Mouse (Mus musculus): Measurements from ENCODE around the gene Txndc15. TPM values are rescaled to one million over a fixed set of nuclear protein-coding genes. Genes with fewer than 3 reads are reported as not detected.

Txndc15 gene
- total and polyA plus RNA-seq, 3 experiments, result 11.6 to 36.8 (median 14.0) TPM

GRCm38 (mm10) chr13:55704301-55704700 lies 10.1 kb upstream of the Txndc15 start:
- Histone ChIP-seq H3K4me3 (ENCODE audit: low read depth, low read length) (no peak overlapping the region), H3K27me3 (ENCODE audit: insufficient read depth, low read length) (no peaks in the 10 kb centered on the region), H3K4me1 (ENCODE audit: insufficient read depth, low read depth, low read length) (peaks cover 13% of the 10 kb centered on the region), H3K9me3 (replicated peaks) (0 out of 2 replicates have a peak, but pooled peaks cover 2% of the 10 kb centered on the region), H3K36me3 (replicated peaks) (peaks cover 70% of the 10 kb centered on the region)
- TF ChIP-seq CTCF (IDR thresholded peaks at IDR 0.05; ENCODE audit: low read depth, low read length) (no peak), GATA1 (IDR thresholded peaks at IDR 0.05; ENCODE audit: borderline replicate concordance, low read length) (no peak), POLR2AphosphoS5 (IDR thresholded peaks at IDR 0.05; ENCODE audit: insufficient replicate concordance, low read depth, low read length) (no peak), TAL1 (conservative IDR thresholded peaks at IDR 0.05; ENCODE audit: low read depth, low read length) (no peak)
- ATAC-seq (ENCODE audit: extremely low read depth, insufficient number of reproducible peaks, low FRiP score, poor library complexity, severe bottlenecking) (no peak), DNase-seq (ENCODE audit: low spot score) (no peak)

GRCm38 (mm10) chr13:55712846-55713245 lies 1.6 kb upstream of the Txndc15 start:
- TF ChIP-seq TAL1 (conservative IDR thresholded peaks at IDR 0.05; ENCODE audit: low read depth, low read length) (no peak), POLR2AphosphoS5 (IDR thresholded peaks at IDR 0.05; ENCODE audit: insufficient replicate concordance, low read depth, low read length) (no peak), GATA1 (IDR thresholded peaks at IDR 0.05; ENCODE audit: borderline replicate concordance, low read length) (no peak), GATA2 (IDR thresholded peaks at IDR 0.05; ENCODE audit: borderline replicate concordance, low read depth, low read length) (no peak), CTCF (IDR thresholded peaks at IDR 0.05; ENCODE audit: low read depth, low read length) (no peak)
- H3K27me3 ChIP-seq (ENCODE audit: insufficient read depth, low read length), result no peaks in the 10 kb centered on the region
- DNase-seq (ENCODE audit: low spot score) (no peak), ATAC-seq (ENCODE audit: extremely low read depth, insufficient number of reproducible peaks, low FRiP score, poor library complexity, severe bottlenecking) (no peak)
- H3K4me1 ChIP-seq (ENCODE audit: insufficient read depth, low read depth, low read length), result peaks cover 26% of the 10 kb centered on the region
- no peaks in the 10 kb centered on the region for H3K9me3 ChIP-seq (replicated peaks)
- no peak overlapping the region for H3K4me3 ChIP-seq (ENCODE audit: low read depth, low read length)
- H3K36me3 ChIP-seq (replicated peaks), result peaks cover 17% of the 10 kb centered on the region

GRCm38 (mm10) chr13:55715167-55715512 lies 690 bp downstream of the Txndc15 start:
- no peak for ATAC-seq (ENCODE audit: extremely low read depth, insufficient number of reproducible peaks, low FRiP score, poor library complexity, severe bottlenecking)
- peaks cover 24% of the 10 kb centered on the region for H3K4me1 ChIP-seq (ENCODE audit: insufficient read depth, low read depth, low read length)
- H3K27me3 ChIP-seq (ENCODE audit: insufficient read depth, low read length), result no peaks in the 10 kb centered on the region
- peak; percentile 10 for DNase-seq (ENCODE audit: low spot score)
- peaks cover 36% of the 10 kb centered on the region for H3K36me3 ChIP-seq (replicated peaks)
- peak overlapping the region; percentile 97 for H3K4me3 ChIP-seq (ENCODE audit: low read depth, low read length)
- TF ChIP-seq POLR2AphosphoS5 (IDR thresholded peaks at IDR 0.05; ENCODE audit: insufficient replicate concordance, low read depth, low read length) (no peak), TAL1 (conservative IDR thresholded peaks at IDR 0.05; ENCODE audit: low read depth, low read length) (no peak), GATA2 (IDR thresholded peaks at IDR 0.05; ENCODE audit: borderline replicate concordance, low read depth, low read length) (no peak), GATA1 (IDR thresholded peaks at IDR 0.05; ENCODE audit: borderline replicate concordance, low read length) (no peak), CTCF (IDR thresholded peaks at IDR 0.05; ENCODE audit: low read depth, low read length) (no peak)
- no peaks in the 10 kb centered on the region for H3K9me3 ChIP-seq (replicated peaks)

DNA sequence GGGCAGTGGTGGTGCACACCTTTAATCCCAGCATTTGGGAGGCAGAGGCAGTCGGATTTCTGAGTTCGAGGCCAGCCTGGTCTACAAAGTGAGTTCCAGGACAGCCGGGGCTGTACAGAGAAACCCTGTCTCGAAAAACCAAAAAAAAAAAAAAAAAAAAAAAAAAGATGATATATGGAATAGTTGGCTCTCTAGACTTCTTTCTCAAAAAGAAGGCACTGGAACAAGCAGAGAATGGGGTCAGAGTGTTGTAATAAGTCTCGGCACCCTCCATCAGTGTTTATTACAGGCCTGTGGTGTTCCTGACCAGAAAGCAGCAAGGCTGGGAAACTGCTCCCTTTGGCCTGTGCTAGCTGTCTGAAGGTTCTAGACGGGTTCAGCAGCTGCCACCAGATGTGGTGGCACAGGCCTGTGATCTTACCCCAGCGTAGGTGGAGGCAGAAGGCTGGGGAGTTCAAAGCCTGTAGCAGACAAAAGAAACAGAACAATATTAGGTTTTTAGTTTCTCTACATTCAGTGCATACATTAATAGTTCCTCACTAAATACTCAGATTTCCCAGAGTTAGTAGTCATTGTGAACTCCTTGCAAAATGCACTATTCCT lies 1.6 kb downstream of the Txndc15 start:
- no peak for ATAC-seq (ENCODE audit: extremely low read depth, insufficient number of reproducible peaks, low FRiP score, poor library complexity, severe bottlenecking)

DNA sequence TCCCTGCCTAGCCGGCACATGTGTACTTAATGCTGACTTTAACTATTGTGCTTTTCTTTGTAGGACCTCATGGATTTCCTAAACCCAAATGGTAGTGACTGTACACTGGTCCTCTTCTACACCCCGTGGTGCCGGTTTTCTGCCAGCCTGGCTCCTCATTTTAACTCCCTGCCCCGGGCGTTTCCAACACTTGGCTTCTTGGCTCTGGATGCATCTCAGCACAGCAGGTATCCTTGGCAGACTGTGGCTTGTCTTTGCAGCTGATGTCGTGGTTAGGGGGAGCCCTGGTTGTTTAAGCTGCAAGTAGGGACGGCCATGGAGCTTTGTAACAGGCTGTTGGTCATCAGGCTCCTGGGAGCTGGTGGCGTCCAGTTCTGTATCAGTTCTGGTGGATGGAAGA lies 7.1 kb downstream of the Txndc15 start:
- no peaks in the 10 kb centered on the region for H3K9me3 ChIP-seq (replicated peaks)
- peaks cover 6% of the 10 kb centered on the region for H3K4me1 ChIP-seq (ENCODE audit: insufficient read depth, low read depth, low read length)
- peaks cover 87% of the 10 kb centered on the region for H3K36me3 ChIP-seq (replicated peaks)
- DNase-seq (ENCODE audit: low spot score) (no peak), ATAC-seq (ENCODE audit: extremely low read depth, insufficient number of reproducible peaks, low FRiP score, poor library complexity, severe bottlenecking) (no peak)
- TF ChIP-seq GATA1 (IDR thresholded peaks at IDR 0.05; ENCODE audit: borderline replicate concordance, low read length) (no peak), POLR2AphosphoS5 (IDR thresholded peaks at IDR 0.05; ENCODE audit: insufficient replicate concordance, low read depth, low read length) (no peak), TAL1 (conservative IDR thresholded peaks at IDR 0.05; ENCODE audit: low read depth, low read length) (no peak), CTCF (IDR thresholded peaks at IDR 0.05; ENCODE audit: low read depth, low read length) (no peak), GATA2 (IDR thresholded peaks at IDR 0.05; ENCODE audit: borderline replicate concordance, low read depth, low read length) (no peak)
- no peaks in the 10 kb centered on the region for H3K27me3 ChIP-seq (ENCODE audit: insufficient read depth, low read length)
- H3K4me3 ChIP-seq (ENCODE audit: low read depth, low read length), result no peak overlapping the region

More for the DNA sequence above, 1.6 kb downstream of the Txndc15 start:
- Histone ChIP-seq H3K27me3 (ENCODE audit: insufficient read depth, low read length) (no peaks in the 10 kb centered on the region), H3K36me3 (replicated peaks) (peaks cover 43% of the 10 kb centered on the region), H3K4me1 (ENCODE audit: insufficient read depth, low read depth, low read length) (peaks cover 24% of the 10 kb centered on the region), H3K9me3 (replicated peaks) (no peaks in the 10 kb centered on the region), H3K4me3 (ENCODE audit: low read depth, low read length) (no peak overlapping the region; the same call in 1 of the 2 replicates)
- no peak for DNase-seq (ENCODE audit: low spot score)
- TF ChIP-seq GATA2 (IDR thresholded peaks at IDR 0.05; ENCODE audit: borderline replicate concordance, low read depth, low read length), result no peak

DNA sequence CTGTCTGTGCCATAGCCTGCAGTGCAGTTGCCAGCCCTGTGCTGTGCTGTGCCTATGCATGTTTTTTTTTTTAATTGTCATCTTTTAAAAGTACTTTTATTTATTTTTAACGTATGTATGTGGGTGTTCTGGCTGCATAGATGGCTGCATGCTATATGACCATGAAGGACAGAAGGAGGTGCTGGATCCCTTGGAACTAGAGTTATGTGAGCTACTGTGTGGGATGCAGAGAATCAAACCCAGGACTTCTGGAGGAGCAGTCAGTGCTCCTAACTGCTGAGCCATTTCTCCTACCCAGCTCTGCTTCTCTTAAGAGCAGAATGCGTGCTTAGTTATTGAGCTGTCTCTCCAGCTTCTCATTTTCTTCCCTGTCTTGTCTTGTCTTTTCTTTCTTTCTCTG lies 7.5 kb downstream of the Txndc15 start:
- H3K4me3 ChIP-seq (ENCODE audit: low read depth, low read length), result no peak overlapping the region
- TF ChIP-seq GATA1 (IDR thresholded peaks at IDR 0.05; ENCODE audit: borderline replicate concordance, low read length) (no peak), CTCF (IDR thresholded peaks at IDR 0.05; ENCODE audit: low read depth, low read length) (no peak), TAL1 (conservative IDR thresholded peaks at IDR 0.05; ENCODE audit: low read depth, low read length) (no peak), GATA2 (IDR thresholded peaks at IDR 0.05; ENCODE audit: borderline replicate concordance, low read depth, low read length) (no peak), POLR2AphosphoS5 (IDR thresholded peaks at IDR 0.05; ENCODE audit: insufficient replicate concordance, low read depth, low read length) (no peak)
- H3K36me3 ChIP-seq (replicated peaks), result peaks cover 83% of the 10 kb centered on the region
- no peaks in the 10 kb centered on the region for H3K27me3 ChIP-seq (ENCODE audit: insufficient read depth, low read length)
- peaks cover 6% of the 10 kb centered on the region for H3K4me1 ChIP-seq (ENCODE audit: insufficient read depth, low read depth, low read length)
- DNase-seq (ENCODE audit: low spot score), result no peak
- H3K9me3 ChIP-seq (replicated peaks), result no peaks in the 10 kb centered on the region
- no peak for ATAC-seq (ENCODE audit: extremely low read depth, insufficient number of reproducible peaks, low FRiP score, poor library complexity, severe bottlenecking)

All from G1E (cell line).